Mouse (Mus musculus): ENCODE data around the gene Adam3. TPM values are rescaled to one million over a fixed set of nuclear protein-coding genes. Genes with fewer than 3 reads are reported as not detected.

The Adam3 gene
- polyA plus RNA-seq (2016; fragmentation: Nextera tagmentation; extraction: Ambion mirVana) = not detected in 2 replicates

DNA sequence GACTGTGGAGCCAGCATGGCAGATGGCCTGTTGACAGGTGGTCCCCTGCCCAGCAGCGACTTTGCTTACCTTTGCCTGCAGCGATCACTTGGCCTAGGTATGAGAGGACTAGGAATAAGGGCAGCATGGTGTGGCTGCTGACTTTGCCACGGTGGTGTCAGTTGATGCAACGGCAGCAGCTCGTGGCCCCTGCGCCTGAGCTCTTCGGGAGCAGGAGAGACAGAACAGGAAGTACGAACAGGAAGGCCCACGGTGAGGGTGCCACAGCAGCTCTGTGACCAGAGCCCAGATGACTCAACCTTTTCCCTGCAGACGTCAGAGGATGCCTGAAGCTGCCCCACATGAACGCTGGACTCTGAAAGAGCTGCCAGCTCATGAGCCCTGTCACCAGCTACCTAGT is at the start of gene Adam3:
Adam3 (minus strand) TSS at position 223 of the 400 bp plus-strand sequence.
- WGBS = 66% methylated on average over 11 of the region's 11 CpGs
- no peaks in the 10 kb centered on the region for H3K9me3 ChIP-seq

GRCm38 (mm10) chr8:24724886-24725626 is 596 bp downstream of the Adam3 start:
- Histone ChIP-seq H3K9me3 (no peaks in the 10 kb centered on the region), H3K36me3 (no peaks in the 10 kb centered on the region), H3K4me2 (replicated peaks) (no peak overlapping the region), H3K27ac (no peak overlapping the region), H3K27me3 (replicated peaks) (no peaks in the 10 kb centered on the region), H3K4me3 (no peak overlapping the region), H3K9ac (no peak overlapping the region), H3K4me1 (no peaks in the 10 kb centered on the region)
- ATAC-seq (ENCODE audit: low FRiP score, low read depth) = no peak
- 70% methylated on average over 16 of the region's 16 CpGs for WGBS

More for the DNA sequence above, at the start of gene Adam3:
- Histone ChIP-seq H3K27ac (no peak within 1 kb of the TSS), H3K27me3 (replicated peaks) (no peaks in the 10 kb centered on the region), H3K36me3 (no peaks in the 10 kb centered on the region), H3K9ac (no peak within 1 kb of the TSS), H3K4me1 (no peaks in the 10 kb centered on the region), H3K4me2 (replicated peaks) (no peak within 1 kb of the TSS), H3K4me3 (no peak within 1 kb of the TSS)
- no peak for ATAC-seq (ENCODE audit: low FRiP score, low read depth)

Other genes starting within 250 kb of the Adam3 start
- 0.28 and 0.38 TPM in 2 replicates for gene Adam5, start 98.5 kb upstream of the Adam3 start, polyA plus RNA-seq (2016; fragmentation: Nextera tagmentation; extraction: Ambion mirVana)

All from neural tube, embryonic 12.5 days (tissue).